Mouse (Mus musculus) cerebellum, postnatal 10 days (tissue): ENCODE results near the gene Acoxl.

Experiments used
- DNase-seq, 2 experiments: peaks; one replicate each; pipeline ENCODE4 v3.0.0; 2021; ENCODE audit warnings: mixed read lengths in 2 of 2

The Acoxl gene

DNA sequence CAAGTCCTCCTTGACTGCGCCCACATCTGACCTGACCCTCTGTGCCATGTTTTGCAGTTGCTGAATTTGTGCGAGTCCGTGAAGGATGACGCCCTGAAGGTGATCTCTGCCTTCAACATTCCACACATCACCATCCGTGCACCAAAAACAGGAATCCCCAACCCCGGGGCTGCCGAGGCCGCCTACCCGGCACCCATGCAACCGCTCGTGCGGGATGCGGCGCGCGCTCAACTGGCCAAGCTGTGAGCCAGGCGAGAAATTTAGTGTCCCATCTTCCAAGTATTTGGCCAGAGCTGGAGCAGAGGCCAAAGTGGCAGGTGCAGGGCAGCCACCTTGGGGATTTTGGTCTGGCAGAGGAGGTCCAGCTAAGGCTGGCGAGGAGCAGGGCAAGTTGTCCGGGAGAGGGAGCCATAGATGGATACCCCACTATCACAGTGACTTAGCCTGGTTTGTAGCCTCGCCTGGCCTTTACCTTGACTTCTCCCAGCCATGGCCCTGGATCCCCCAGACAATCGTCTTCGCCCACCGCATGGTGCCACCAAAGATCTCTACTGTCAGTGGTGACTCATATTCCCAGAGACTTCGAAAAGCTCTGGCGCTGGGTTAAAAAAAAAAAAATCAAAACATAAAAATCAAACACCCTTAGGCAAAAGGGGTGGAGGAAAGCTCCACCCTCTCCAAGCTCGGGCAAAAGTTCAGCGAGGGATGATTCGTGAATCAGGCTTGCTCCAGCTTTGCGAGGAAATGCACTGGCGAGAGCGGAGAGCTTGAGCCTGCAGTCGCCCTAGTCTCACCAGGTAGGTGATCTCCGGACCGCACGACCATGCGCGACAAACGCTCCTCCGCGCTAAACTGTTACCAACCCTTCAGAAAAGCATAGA is 284.5 kb downstream of the Acoxl start:
- DNase-seq, result peak; percentile 69 to 75

GRCm38 (mm10) chr2:128123921-128124683 is 285.4 kb downstream of the Acoxl start:
- DNase-seq, result peak; percentile 48 to 53

DNA sequence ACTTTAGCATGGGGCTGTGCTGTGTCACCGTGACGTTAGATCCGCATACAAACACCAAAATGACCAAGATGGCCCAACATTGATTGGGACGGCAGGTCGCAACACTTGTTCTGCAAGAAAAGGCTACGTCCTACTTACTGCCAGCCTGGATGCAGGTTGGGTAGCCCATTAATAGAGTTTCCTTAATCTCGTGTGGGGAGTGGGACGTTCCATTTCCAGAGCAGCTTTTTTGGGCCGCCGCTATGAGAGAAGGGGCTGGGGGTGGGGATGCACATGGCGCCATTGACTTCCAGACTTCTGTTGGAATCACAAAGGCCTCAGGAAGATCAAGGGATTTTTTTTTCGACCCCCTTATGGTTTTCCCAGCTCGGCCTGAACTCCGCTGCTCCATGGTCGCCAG is 286.0 kb downstream of the Acoxl start:
- DNase-seq, result peak in 1 of 2 experiments; percentile 24

GRCm38 (mm10) chr2:128125635-128126470 is 287.2 kb downstream of the Acoxl start, which contains the start of gene Bcl2l11:
Gene Bcl2l11 (plus strand): TSS chr2:128126038.
- peak; percentile 99 for DNase-seq

GRCm38 (mm10) chr2:128126591-128127051 is 287.9 kb downstream of the Acoxl start:
- DNase-seq, result no peak

GRCm38 (mm10) chr2:128127121-128127671 is 288.5 kb downstream of the Acoxl start:
- DNase-seq, result peak; percentile 97 to 98

- peak; percentile 75 to 79 for DNase-seq
These were observed 289.1 kb downstream of the Acoxl start for GRCm38 (mm10) chr2:128127691-128128292.

GRCm38 (mm10) chr2:128128532-128128931 is 289.9 kb downstream of the Acoxl start:
- DNase-seq, result no peak

- no peak for DNase-seq
These were observed 292.8 kb downstream of the Acoxl start for GRCm38 (mm10) chr2:128131503-128131902.

GRCm38 (mm10) chr2:128132635-128133034 is 294.0 kb downstream of the Acoxl start:
- no peak for DNase-seq

- no peak for DNase-seq
These were observed 295.2 kb downstream of the Acoxl start for GRCm38 (mm10) chr2:128133865-128134264.

GRCm38 (mm10) chr2:128134474-128134873 is 295.8 kb downstream of the Acoxl start:
- DNase-seq, result no peak

DNA sequence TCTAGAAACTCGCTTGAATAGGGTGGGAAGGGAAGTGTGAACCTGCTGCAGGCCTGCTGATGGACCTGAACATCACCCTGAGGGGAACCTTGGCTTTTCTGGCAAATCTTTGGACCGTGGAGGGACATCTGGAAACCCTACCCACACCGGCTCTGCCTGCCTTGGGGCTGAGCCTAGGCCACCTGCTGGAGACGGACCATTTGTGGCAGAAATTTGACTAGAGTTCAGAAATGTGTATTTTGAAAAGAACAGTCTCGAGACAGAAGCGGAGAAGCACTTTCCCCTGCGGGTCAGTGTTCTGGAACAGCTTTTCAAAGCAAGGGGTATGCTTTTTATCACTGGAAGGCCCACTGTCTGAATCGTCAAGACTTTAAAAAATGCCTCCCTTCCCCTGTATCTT is 296.3 kb downstream of the Acoxl start:
- DNase-seq, result peak; percentile 35 to 49

DNA sequence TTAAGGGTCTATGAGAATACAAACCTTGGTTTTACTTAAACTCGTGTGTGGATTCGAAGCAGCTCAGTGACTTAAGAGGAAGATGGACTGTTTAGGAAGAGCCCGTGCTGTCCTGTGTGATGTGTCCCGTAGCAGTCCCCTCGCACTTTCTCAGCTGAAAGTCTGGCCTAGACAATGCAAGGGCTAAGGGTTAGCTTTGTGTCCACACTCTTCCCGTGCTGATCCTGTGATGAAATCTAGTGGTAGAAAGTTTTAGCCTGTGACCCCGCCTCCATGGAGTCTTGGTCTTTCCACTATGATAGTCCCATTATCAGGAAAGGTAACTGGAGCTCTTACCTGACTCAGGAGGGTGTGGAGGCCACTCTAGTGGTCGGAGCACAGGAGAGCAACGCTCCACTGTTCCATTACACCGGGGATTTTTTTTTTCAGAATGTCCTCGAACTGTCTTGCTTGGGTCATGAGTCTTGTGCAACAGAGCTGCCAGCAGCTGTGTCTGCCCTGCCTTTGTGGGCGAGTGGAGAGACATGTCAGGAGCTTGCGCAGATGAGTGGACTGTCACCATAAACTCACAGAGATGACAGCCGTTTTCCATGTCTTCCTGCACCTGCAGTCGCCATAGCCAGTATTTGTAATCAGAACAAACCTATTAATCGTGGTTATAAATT is 298.2 kb downstream of the Acoxl start:
- no peak for DNase-seq

DNA sequence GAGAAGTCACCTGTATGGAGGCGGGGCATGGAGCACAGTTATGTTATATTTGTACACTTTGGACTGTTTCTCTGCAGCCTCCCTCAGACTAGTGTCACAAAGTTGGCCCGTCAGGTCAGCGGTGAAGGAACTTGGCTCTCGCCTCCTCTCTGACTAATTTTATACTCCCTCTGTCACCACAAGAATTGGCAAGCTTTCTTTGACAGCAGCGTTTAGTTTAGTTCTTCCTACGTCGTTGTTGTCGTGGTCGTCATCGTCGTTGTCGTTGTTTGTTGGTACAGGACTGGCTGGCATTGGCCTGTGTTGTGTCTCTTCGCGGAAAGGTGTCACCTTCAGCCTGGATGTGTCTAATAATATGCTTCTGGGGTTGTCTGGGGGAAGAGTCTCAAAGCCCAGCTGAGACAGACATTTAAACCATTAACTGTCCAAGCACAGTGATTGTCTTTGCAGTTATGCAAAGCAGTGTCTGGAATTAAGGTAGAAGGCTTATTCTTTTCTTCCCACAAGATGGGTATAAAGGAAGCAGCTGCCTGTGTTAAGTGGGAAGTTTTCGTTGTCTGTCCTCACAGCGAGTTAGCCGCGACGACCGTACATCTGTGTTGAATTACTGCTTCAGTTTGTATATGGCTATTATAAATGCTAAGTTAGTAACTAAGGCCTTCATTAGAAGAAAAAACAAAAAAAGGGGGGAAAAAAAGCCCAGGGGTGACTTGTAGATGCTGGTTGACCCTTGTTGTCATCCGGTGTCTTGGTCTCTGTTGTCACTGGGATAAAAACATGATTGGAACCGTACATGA is 299.0 kb downstream of the Acoxl start:
- peak in 1 of 2 experiments; percentile 23 for DNase-seq

GRCm38 (mm10) chr2:128138924-128139323 is 300.2 kb downstream of the Acoxl start:
- DNase-seq, result peak; percentile 69 to 73

- DNase-seq, result peak; percentile 37 to 41
These were observed 301.1 kb downstream of the Acoxl start for GRCm38 (mm10) chr2:128139781-128140180.

- no peak for DNase-seq
These were observed 301.5 kb downstream of the Acoxl start for GRCm38 (mm10) chr2:128140183-128140582.

DNA sequence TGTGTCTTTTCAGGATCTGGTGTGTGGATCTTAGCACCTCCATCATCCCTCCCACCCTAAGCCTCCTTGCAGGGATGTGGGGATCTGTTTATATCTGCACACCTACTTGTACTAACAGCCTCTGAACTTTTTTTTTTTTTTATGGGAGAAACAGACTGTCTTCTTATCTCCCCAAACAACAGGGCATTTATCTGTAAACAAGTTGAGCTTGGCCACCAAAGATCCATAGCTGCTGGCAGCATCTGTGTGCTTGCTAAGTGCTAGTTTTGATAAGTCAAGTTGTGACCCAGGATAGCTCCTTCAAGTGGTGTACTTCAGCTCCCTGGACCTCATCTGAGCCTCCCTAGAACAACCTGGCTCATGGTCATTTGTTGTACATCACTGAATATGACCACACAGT is 305.3 kb downstream of the Acoxl start:
- DNase-seq, result no peak

DNA sequence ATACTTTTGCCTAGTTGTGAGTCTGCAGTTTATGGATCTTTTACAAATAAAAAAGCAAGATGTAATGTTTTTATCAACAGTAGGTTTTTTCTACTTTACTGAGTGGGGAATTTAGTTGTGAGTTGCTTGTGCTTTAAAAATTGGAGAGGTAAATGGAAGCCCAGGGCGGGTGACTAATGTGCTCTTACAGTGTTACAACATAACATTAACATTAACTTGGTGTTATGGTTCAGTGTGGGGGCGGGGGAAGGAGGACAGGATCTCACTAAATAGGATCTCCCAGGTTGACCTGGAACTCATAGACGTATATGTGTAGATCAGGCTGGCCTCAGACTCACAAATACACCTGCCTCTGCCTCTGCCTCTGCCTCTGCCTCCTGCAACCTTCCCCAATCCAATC is 306.8 kb downstream of the Acoxl start:
- no peak for DNase-seq
